Mouse (Mus musculus) limb, embryonic 14.5 days (tissue): ENCODE measurements at regions not wholly inside any gene's neighbourhood (a gene's known extent, or its start where the extent isn't known, plus 50 kb on each side); places are given as distances from the start of the nearest gene placed in this dataset.

Experiments
- ATAC-seq: fragments of 200-750 bp; cut with Nextera tagmentation; 2 replicates; pipeline ENCODE4 v1.8.0; 2017; ENCODE audit warnings: low read depth, moderate number of reproducible peaks, moderate TSS enrichment; ENCODE audit not compliant: low FRiP score
- DNase-seq: peaks from one replicate; pipeline ENCODE4 v3.0.0-alpha.2; 2015; ENCODE audit warnings: low spot score
- H3K27ac ChIP-seq: fragments of 300-500 bp; sonication (generic); replicated peaks from 2 replicates; pipeline ENCODE4 v1.5.1; 2014; ENCODE audit warnings: low read depth, mild to moderate bottlenecking, low read length, moderate library complexity, mixed read lengths
- H3K27me3 ChIP-seq: fragments of 300-500 bp; sonication (generic); 2 replicates; pipeline ENCODE4 v1.6.1; 2014; ENCODE audit warnings: low read length, mixed read lengths; ENCODE audit not compliant: control insufficient read depth, insufficient read depth
- H3K36me3 ChIP-seq: fragments of 300-500 bp; sonication (generic); 2 replicates; pipeline ENCODE4 v1.6.1; 2014; ENCODE audit warnings: mild to moderate bottlenecking, low read length, moderate library complexity, mixed read lengths; ENCODE audit not compliant: control insufficient read depth, insufficient read depth
- H3K4me1 ChIP-seq: fragments of 300-500 bp; sonication (generic); 2 replicates; pipeline ENCODE4 v1.6.1; 2014; ENCODE audit warnings: antibody characterized with exemption, low read length, mixed read lengths; ENCODE audit not compliant: control insufficient read depth, insufficient read depth
- H3K4me2 ChIP-seq: fragments of 300-500 bp; sonication (generic); replicated peaks from 2 replicates; pipeline ENCODE4 v1.6.1; 2014; ENCODE audit warnings: low read depth, mild to moderate bottlenecking, low read length, moderate library complexity; ENCODE audit not compliant: severe bottlenecking
- H3K4me3 ChIP-seq: fragments of 300-500 bp; sonication (generic); replicated peaks from 2 replicates; pipeline ENCODE4 v1.5.1; 2014; ENCODE audit warnings: low read length
- H3K9ac ChIP-seq: fragments of 300-500 bp; sonication (generic); 2 replicates; pipeline ENCODE4 v1.6.1; 2014; ENCODE audit warnings: mild to moderate bottlenecking, low read depth, low read length, moderate library complexity; ENCODE audit not compliant: severe bottlenecking
- H3K9me3 ChIP-seq: fragments of 300-500 bp; sonication (generic); 2 replicates; pipeline ENCODE4 v1.6.1; 2016; ENCODE audit warnings: low read length; ENCODE audit not compliant: control insufficient read depth
- POLR2A ChIP-seq: fragments of 200-500 bp; IDR thresholded peaks from 2 replicates; pipeline ENCODE4 v1.8.0; 2012; ENCODE audit warnings: inconsistent platforms, mild to moderate bottlenecking, moderate library complexity, borderline replicate concordance; ENCODE audit not compliant: insufficient read depth, insufficient read length; ENCODE audit errors: extremely low read depth
- WGBS: fragments of 180-500 bp; shearing (Covaris S2); extraction: QIAGEN DNeasy Blood & Tissue Kit; methylation state at CpG from one replicate; pipeline ENCODE4 v1.1.7; 2014; 5-methylcytosine and 5-hydroxymethylcytosine counted together

DNA sequence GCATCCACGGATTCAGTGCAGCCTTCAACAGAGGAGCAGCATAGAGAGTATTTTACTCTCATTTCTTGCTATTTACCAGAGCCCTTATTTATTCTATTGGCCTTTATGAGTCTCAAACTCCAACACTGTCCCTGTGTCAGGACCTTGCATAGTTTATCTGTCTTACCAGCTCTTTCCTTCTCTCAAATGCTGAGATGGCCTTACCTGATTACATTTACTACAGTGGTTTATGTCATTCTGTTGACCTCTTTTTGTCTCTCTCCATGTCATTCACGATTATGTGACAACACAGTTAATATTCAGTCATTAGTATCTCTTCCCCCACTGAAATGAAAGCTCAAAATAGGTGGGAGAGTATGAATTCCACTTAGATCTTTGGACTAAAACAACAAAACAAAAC is 535.7 kb upstream of the Kif18a start:
- no peak overlapping the region for H3K27ac ChIP-seq
- 77% methylated on average over 2 of the region's 2 CpGs for WGBS
- no peak for ATAC-seq

DNA sequence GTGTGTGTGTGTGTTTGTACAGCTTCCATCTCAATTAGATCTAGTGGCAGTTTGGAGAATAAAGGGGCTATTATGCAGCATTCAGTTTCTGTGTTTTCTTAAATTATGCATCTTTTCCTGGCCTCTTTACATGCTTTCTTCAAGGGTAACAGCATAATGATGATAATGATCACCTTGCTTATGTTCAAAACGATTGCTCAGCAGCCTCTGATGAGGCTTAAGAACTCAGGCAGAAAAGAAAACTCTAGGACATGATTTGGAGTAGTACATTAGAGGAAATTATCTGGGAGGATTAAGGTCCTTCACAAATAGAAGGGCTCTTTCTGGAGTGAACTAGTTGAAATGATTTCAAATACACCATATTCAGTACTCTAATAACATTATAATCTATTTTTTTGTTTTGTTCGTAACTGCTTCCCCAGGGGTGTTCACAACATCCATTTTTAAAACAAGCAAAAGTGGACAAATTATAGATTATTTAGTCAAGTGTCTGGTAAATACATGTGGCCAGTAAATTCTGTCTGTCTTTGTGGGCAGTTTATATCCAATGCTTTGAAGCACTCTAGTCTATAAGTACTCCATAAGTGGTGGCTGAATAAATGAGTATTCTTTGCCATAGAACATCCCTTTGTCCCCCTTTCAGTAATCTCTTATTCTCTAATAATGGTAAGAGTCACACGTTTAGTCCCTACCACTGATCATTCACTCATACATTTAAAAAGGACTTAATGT is 526.9 kb upstream of the Kif18a start:
- H3K27ac ChIP-seq, result no peak overlapping the region
- no peaks in the 10 kb centered on the region for H3K36me3 ChIP-seq
- WGBS, result 66% methylated on average over 3 of the region's 3 CpGs
- H3K9ac ChIP-seq, result no peak overlapping the region
- no peak for TF ChIP-seq POLR2A
- no peak overlapping the region for H3K4me3 ChIP-seq
- no peaks in the 10 kb centered on the region for H3K9me3 ChIP-seq
- no peaks in the 10 kb centered on the region for H3K4me1 ChIP-seq
- no peak for ATAC-seq
- no peak for DNase-seq
- no peak overlapping the region for H3K4me2 ChIP-seq
- no peaks in the 10 kb centered on the region for H3K27me3 ChIP-seq

More for the DNA sequence above, 535.7 kb upstream of the Kif18a start:
- no peak for TF ChIP-seq POLR2A
- H3K4me1 ChIP-seq, result no peaks in the 10 kb centered on the region
- DNase-seq, result no peak
- no peaks in the 10 kb centered on the region for H3K36me3 ChIP-seq
- no peaks in the 10 kb centered on the region for H3K27me3 ChIP-seq
- no peak overlapping the region for H3K4me3 ChIP-seq
- no peak overlapping the region for H3K9ac ChIP-seq
- H3K9me3 ChIP-seq, result no peaks in the 10 kb centered on the region
- H3K4me2 ChIP-seq, result no peak overlapping the region

DNA sequence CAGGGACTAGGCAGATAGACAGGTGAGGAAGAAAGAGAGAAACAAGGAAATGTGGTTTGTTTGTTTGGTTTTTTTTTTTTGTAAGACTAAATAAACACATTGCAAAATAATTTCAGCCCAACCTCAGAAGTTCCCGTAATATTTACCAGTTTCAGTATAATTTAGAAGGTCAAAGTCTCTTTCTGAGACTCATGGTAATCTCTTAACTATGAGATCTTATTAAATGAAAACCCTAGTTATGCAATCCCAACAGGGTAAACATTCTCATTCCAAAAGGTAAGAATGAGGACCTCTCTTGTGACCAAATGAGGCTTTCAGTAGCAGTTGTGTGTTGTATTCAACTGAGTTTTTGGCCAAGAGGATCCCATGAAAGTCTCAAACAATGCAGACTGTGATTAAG is 524.7 kb upstream of the Kif18a start:
- no peak overlapping the region for H3K9ac ChIP-seq
- DNase-seq (no peak), ATAC-seq (no peak)
- H3K27me3 ChIP-seq, result no peaks in the 10 kb centered on the region
- WGBS, result 89% methylated on average over 1 of the region's 1 CpGs
- H3K4me2 ChIP-seq, result no peak overlapping the region
- TF ChIP-seq POLR2A, result no peak
- H3K9me3 ChIP-seq, result no peaks in the 10 kb centered on the region
- no peak overlapping the region for H3K4me3 ChIP-seq
- H3K36me3 ChIP-seq, result no peaks in the 10 kb centered on the region
- H3K4me1 ChIP-seq, result no peaks in the 10 kb centered on the region
- no peak overlapping the region for H3K27ac ChIP-seq

DNA sequence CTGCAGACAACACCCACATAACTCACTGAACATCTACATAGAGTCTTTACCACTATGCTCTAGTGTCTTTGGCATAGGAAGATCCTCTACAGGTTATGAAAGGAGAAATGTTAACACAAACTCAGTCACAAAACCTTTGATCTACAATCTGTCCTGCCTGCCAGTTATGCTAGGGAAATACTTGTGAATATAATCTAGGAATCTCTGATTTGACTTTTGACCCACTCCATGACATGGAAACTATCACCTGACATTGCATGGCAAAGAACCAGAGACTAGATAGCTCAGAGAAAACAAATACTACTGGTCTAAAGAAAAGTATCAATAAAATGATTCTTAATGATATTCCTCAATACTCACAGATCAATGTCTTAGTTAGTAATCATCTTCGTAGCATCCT is 524.3 kb upstream of the Kif18a start:
- Histone ChIP-seq H3K4me3 (no peak overlapping the region), H3K4me1 (no peaks in the 10 kb centered on the region), H3K27ac (no peak overlapping the region), H3K9me3 (no peaks in the 10 kb centered on the region), H3K4me2 (no peak overlapping the region), H3K27me3 (no peaks in the 10 kb centered on the region), H3K9ac (no peak overlapping the region), H3K36me3 (no peaks in the 10 kb centered on the region)
- DNase-seq, result no peak
- WGBS, result 94% methylated on average over 1 of the region's 1 CpGs
- no peak for TF ChIP-seq POLR2A
- ATAC-seq, result no peak

DNA sequence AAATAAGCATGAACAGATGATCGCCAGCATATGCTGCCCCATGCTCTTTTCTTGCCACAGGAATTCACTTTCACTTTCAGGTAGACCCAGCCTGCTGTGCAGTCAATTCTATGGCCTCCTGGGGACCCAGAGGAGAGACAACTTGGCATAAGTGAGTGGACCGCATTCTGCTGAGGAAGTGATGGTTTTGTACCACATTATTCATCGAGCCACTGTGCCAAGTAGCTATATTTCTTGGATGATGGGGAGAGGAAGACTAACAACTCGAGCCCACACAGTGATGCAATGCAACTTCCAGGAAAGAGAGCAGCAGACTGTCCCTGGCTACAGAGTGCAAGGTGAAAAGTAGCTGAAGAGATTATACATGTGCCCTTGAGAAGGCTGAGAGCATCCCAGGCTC is 515.8 kb upstream of the Kif18a start:
- WGBS, result 70% methylated on average over 4 of the region's 4 CpGs
- Histone ChIP-seq H3K4me3 (no peak overlapping the region), H3K27me3 (no peaks in the 10 kb centered on the region), H3K9me3 (no peaks in the 10 kb centered on the region), H3K4me1 (no peaks in the 10 kb centered on the region), H3K27ac (no peak overlapping the region), H3K9ac (no peak overlapping the region), H3K36me3 (no peaks in the 10 kb centered on the region), H3K4me2 (no peak overlapping the region)
- no peak for ATAC-seq
- no peak for TF ChIP-seq POLR2A
- DNase-seq, result no peak
